Mouse (Mus musculus): ENCODE results near the gene Nup62.

- TF ChIP-seq CTCF (IDR thresholded peaks at IDR 0.05; ENCODE audit: control insufficient read depth, insufficient read depth, insufficient read length) (no peak), MYOG (IDR thresholded peaks at IDR 0.05; ENCODE audit: control insufficient read depth, extremely low read depth, insufficient read length) (no peak), MYOD1 (IDR thresholded peaks at IDR 0.05; ENCODE audit: control insufficient read depth, insufficient read length, low read depth) (no peak), MAX (IDR thresholded peaks at IDR 0.05) (no peak)
These were observed 39.1 kb downstream of the Nup62 start for GRCm38 (mm10) chr7:44855036-44855435.
